Mouse (Mus musculus) inflammation-experienced regulatory T-cells (primary cell): ENCODE results near the gene Phf11b. TPM values are rescaled to one million over a fixed set of nuclear protein-coding genes. Genes with fewer than 3 reads are reported as not detected.

ENCODE experiments used
- polyA plus RNA-seq, 2 experiments: library from polyadenylated mRNA; unstranded; fragments of 100-300 nt; shearing (Covaris generic); gene quantifications; one replicate each; pipeline ENCODE4 v1.2.1; 2017

The Phf11b gene
- polyA plus RNA-seq: 100 to 1,000 TPM; 154 to 172 TPM

DNA sequence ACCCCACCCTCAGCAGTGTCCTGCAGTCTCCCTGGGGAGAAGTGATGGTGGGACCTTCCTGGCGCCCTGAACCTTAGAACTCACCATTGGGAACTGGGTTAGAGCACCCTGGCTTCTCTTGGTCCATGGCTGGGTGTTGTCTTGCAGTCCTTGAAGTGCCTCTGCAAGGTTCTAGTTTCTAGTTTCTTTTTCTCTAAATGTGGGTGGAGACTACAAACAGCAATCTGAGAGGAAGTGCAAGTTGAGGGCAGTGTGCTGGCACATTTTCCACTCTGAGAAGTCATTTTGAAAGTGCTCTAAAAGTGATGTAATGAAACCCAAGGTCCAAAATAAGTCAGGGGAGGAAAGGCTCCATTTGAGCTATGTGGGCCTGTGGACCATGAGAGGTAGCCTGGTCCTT is at the start of gene Phf11b:
Phf11b (minus strand) TSS at position 163 of the 400 bp plus-strand sequence.

DNA sequence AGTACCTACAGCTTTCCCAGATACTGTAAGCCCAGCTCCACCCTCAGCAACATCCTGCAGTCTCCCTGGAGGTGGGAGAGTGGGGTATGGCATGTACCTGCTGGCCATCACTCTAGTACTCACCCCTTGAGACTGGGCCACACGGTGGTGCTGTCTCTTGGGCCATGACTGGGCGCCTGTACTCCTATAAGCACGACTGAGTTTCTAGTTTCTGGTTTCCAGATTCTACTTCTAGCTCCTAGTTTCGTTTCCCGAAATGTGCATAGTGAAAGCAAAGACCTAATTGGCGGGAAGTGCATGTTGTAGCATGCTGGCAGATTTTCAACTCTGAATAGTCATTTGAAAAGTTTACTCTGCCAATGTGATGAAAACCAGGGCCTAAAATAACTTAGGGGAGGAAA is 24.1 kb upstream of the Phf11b start, which contains the start of gene Phf11d:
Phf11d (minus strand) TSS at position 227 of the 401 bp plus-strand sequence.

DNA sequence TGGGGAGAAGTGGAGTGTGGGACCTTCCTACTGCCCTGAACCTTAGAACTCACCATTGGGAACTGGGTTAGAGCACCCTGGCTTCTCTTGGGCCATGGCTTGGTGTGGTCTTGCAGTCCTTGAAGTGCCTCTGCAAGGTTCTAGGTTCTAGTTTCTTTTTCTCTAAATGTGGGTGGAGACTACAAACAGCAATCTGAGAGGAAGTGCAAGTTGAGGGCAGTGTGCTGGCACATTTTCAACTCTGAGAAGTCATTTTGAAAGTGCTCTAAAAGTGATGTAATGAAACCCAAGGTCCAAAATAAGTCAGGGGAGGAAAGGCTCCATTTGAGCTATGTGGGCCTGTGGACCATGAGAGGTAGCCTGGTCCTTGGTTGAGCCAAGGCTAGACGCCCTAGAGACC is 43.8 kb downstream of the Phf11b start, which contains the start of gene Phf11a:
Phf11a (minus strand) TSS at position 132 of the 400 bp plus-strand sequence.

Other genes with a start within 250 kb of the Phf11b start
- under 1 TPM in 1 of 2 experiments, not detected in 1; 0.53 TPM for gene 1700129C05Rik, start 198.5 kb downstream of the Phf11b start, polyA plus RNA-seq
- gene Gm5142, start 162.6 kb downstream of the Phf11b start, polyA plus RNA-seq: not detected
- gene Rcbtb1, start 140.1 kb downstream of the Phf11b start, polyA plus RNA-seq: 10 to 100 TPM; 59.4 to 86.4 TPM
- gene Gm6904, start 81.1 kb downstream of the Phf11b start, polyA plus RNA-seq: 1 to 10 TPM; 5.9 to 8.1 TPM
- 10 to 100 TPM; 22.7 to 35.5 TPM for gene Phf11a, start 43.8 kb downstream of the Phf11b start, polyA plus RNA-seq
- gene Phf11d, start 24.1 kb upstream of the Phf11b start, polyA plus RNA-seq: 10 to 100 TPM; 11.0 to 15.2 TPM
- gene Phf11c, start 54.0 kb upstream of the Phf11b start, polyA plus RNA-seq: 10 to 100 TPM; 17.9 to 18.1 TPM
- gene Setdb2, start 99.5 kb upstream of the Phf11b start, polyA plus RNA-seq: 10 to 100 TPM; 18.0 to 27.1 TPM
- gene Cab39l, start 99.6 kb upstream of the Phf11b start, polyA plus RNA-seq: 10 to 100 TPM; 52.1 to 73.4 TPM